Mouse (Mus musculus) neural tube, embryonic 15.5 days (tissue): ENCODE measurements at regions not wholly inside any gene's neighbourhood (a gene's known extent, or its start where the extent isn't known, plus 50 kb on each side); places are given as distances from the start of the nearest gene placed in this dataset.

Experiments used
- ATAC-seq: fragments of 200-750 bp; cut with Nextera tagmentation; 2 replicates; pipeline ENCODE4 v1.8.0; 2017; ENCODE audit warnings: mild to moderate bottlenecking, moderate TSS enrichment, moderate library complexity; ENCODE audit not compliant: low FRiP score
- H3K27ac ChIP-seq: fragments of 300-500 bp; sonication (generic); replicated peaks from 2 replicates; pipeline ENCODE4 v1.5.1; 2015; ENCODE audit warnings: mild to moderate bottlenecking, inconsistent platforms
- H3K27me3 ChIP-seq: fragments of 300-500 bp; sonication (generic); replicated peaks from 2 replicates; pipeline ENCODE4 v1.6.1; 2015; ENCODE audit warnings: inconsistent platforms
- H3K36me3 ChIP-seq: fragments of 300-500 bp; sonication (generic); 2 replicates; pipeline ENCODE4 v1.6.1; 2015; ENCODE audit warnings: inconsistent platforms
- H3K4me1 ChIP-seq: fragments of 300-500 bp; sonication (generic); 2 replicates; pipeline ENCODE4 v1.6.1; 2015; ENCODE audit warnings: inconsistent platforms
- H3K4me2 ChIP-seq: fragments of 300-500 bp; sonication (generic); 2 replicates; pipeline ENCODE4 v1.6.1; 2015; ENCODE audit warnings: inconsistent platforms, mild to moderate bottlenecking, moderate library complexity
- H3K4me3 ChIP-seq: fragments of 300-500 bp; sonication (generic); replicated peaks from 2 replicates; pipeline ENCODE4 v1.5.1; 2015; ENCODE audit warnings: mild to moderate bottlenecking, inconsistent platforms
- H3K9ac ChIP-seq: fragments of 300-500 bp; sonication (generic); replicated peaks from 2 replicates; pipeline ENCODE4 v1.6.1; 2015; ENCODE audit warnings: mild to moderate bottlenecking, inconsistent platforms
- H3K9me3 ChIP-seq: fragments of 300-500 bp; sonication (generic); replicated peaks from 2 replicates; pipeline ENCODE4 v1.6.1; 2016; ENCODE audit warnings: inconsistent platforms
- WGBS: fragments of 180-500 bp; shearing (Covaris S2); methylation state at CpG from one replicate; pipeline ENCODE4 v1.1.7; 2015; ENCODE audit warnings: mixed read lengths; 5-methylcytosine and 5-hydroxymethylcytosine counted together

GRCm38 (mm10) chr10:125467503-125467902 lies 78.2 kb upstream of the Slc16a7 start:
- Histone ChIP-seq H3K9ac (no peak overlapping the region), H3K27me3 (no peaks in the 10 kb centered on the region), H3K27ac (no peak overlapping the region), H3K4me3 (no peak overlapping the region), H3K9me3 (no peaks in the 10 kb centered on the region), H3K4me2 (no peak overlapping the region), H3K4me1 (no peaks in the 10 kb centered on the region), H3K36me3 (no peaks in the 10 kb centered on the region)
- 91% methylated on average over 5 of the region's 5 CpGs for WGBS
- no peak for ATAC-seq

GRCm38 (mm10) chr10:125488350-125488749 lies 99.1 kb upstream of the Slc16a7 start:
- 0 out of 2 replicates have a peak, but pooled peaks cover 3% of the 10 kb centered on the region for H3K4me1 ChIP-seq
- no peaks in the 10 kb centered on the region for H3K36me3 ChIP-seq
- H3K9ac ChIP-seq: no peak overlapping the region
- no peak overlapping the region for H3K27ac ChIP-seq
- H3K27me3 ChIP-seq: no peaks in the 10 kb centered on the region
- H3K4me3 ChIP-seq: no peak overlapping the region
- H3K9me3 ChIP-seq: no peaks in the 10 kb centered on the region
- H3K4me2 ChIP-seq: no peak overlapping the region
- WGBS: 89% methylated on average over 3 of the region's 3 CpGs
- ATAC-seq: no peak

- 33% methylated on average over 4 of the region's 4 CpGs for WGBS
- Histone ChIP-seq H3K4me2 (no peak overlapping the region), H3K4me1 (0 out of 2 replicates have a peak, but pooled peaks cover 3% of the 10 kb centered on the region), H3K36me3 (no peaks in the 10 kb centered on the region), H3K9ac (no peak overlapping the region), H3K4me3 (no peak overlapping the region), H3K9me3 (no peaks in the 10 kb centered on the region), H3K27me3 (no peaks in the 10 kb centered on the region), H3K27ac (no peak overlapping the region)
- no peak for ATAC-seq
Observed at GRCm38 (mm10) chr10:125490395-125490794, 101.1 kb upstream of the Slc16a7 start.

GRCm38 (mm10) chr10:125494489-125494888 lies 105.2 kb upstream of the Slc16a7 start:
- WGBS: 76% methylated on average over 4 of the region's 4 CpGs
- no peaks in the 10 kb centered on the region for H3K27me3 ChIP-seq
- H3K4me1 ChIP-seq: 0 out of 2 replicates have a peak, but pooled peaks cover 3% of the 10 kb centered on the region
- no peak overlapping the region for H3K9ac ChIP-seq
- no peak for ATAC-seq
- no peaks in the 10 kb centered on the region for H3K36me3 ChIP-seq
- H3K4me2 ChIP-seq: no peak overlapping the region
- no peak overlapping the region for H3K27ac ChIP-seq
- no peak overlapping the region for H3K4me3 ChIP-seq
- H3K9me3 ChIP-seq: no peaks in the 10 kb centered on the region

GRCm38 (mm10) chr10:125498347-125498746 lies 109.1 kb upstream of the Slc16a7 start:
- H3K4me3 ChIP-seq: no peak overlapping the region
- WGBS: 31% methylated on average over 1 of the region's 1 CpGs
- H3K9ac ChIP-seq: no peak overlapping the region
- no peaks in the 10 kb centered on the region for H3K27me3 ChIP-seq
- H3K4me2 ChIP-seq: no peak overlapping the region
- H3K4me1 ChIP-seq: no peaks in the 10 kb centered on the region
- no peak overlapping the region for H3K27ac ChIP-seq
- no peak for ATAC-seq
- no peaks in the 10 kb centered on the region for H3K36me3 ChIP-seq
- no peaks in the 10 kb centered on the region for H3K9me3 ChIP-seq

- 77% methylated on average over 4 of the region's 4 CpGs for WGBS
- no peak overlapping the region for H3K4me2 ChIP-seq
- no peak for ATAC-seq
Observed at GRCm38 (mm10) chr10:125500338-125500737, 111.1 kb upstream of the Slc16a7 start.

GRCm38 (mm10) chr10:125515026-125515425 lies 125.8 kb upstream of the Slc16a7 start:
- Histone ChIP-seq H3K4me3 (no peak overlapping the region), H3K9ac (no peak overlapping the region), H3K27me3 (no peaks in the 10 kb centered on the region), H3K27ac (no peak overlapping the region), H3K4me2 (no peak overlapping the region), H3K9me3 (no peaks in the 10 kb centered on the region), H3K36me3 (no peaks in the 10 kb centered on the region), H3K4me1 (no peaks in the 10 kb centered on the region)
- no peak for ATAC-seq
- 84% methylated on average over 5 of the region's 5 CpGs for WGBS

More at GRCm38 (mm10) chr10:125500338-125500737, 111.1 kb upstream of the Slc16a7 start:
- H3K9ac ChIP-seq: no peak overlapping the region
- H3K9me3 ChIP-seq: no peaks in the 10 kb centered on the region
- H3K27me3 ChIP-seq: no peaks in the 10 kb centered on the region
- no peaks in the 10 kb centered on the region for H3K4me1 ChIP-seq
- H3K27ac ChIP-seq: no peak overlapping the region
- no peaks in the 10 kb centered on the region for H3K36me3 ChIP-seq
- no peak overlapping the region for H3K4me3 ChIP-seq

GRCm38 (mm10) chr10:125530876-125531275 lies 141.6 kb upstream of the Slc16a7 start:
- Histone ChIP-seq H3K36me3 (no peaks in the 10 kb centered on the region), H3K9ac (no peak overlapping the region), H3K4me3 (no peak overlapping the region), H3K4me2 (no peak overlapping the region), H3K9me3 (no peaks in the 10 kb centered on the region), H3K4me1 (no peaks in the 10 kb centered on the region), H3K27me3 (no peaks in the 10 kb centered on the region), H3K27ac (no peak overlapping the region)
- 85% methylated on average over 6 of the region's 6 CpGs for WGBS
- ATAC-seq: no peak

- no peaks in the 10 kb centered on the region for H3K27me3 ChIP-seq
- no peak overlapping the region for H3K27ac ChIP-seq
- no peak overlapping the region for H3K9ac ChIP-seq
- no peak overlapping the region for H3K4me2 ChIP-seq
- H3K9me3 ChIP-seq: no peaks in the 10 kb centered on the region
- no peak overlapping the region for H3K4me3 ChIP-seq
- no peaks in the 10 kb centered on the region for H3K36me3 ChIP-seq
- H3K4me1 ChIP-seq: no peaks in the 10 kb centered on the region
- 51% methylated on average over 1 of the region's 1 CpGs for WGBS
- no peak for ATAC-seq
Observed at GRCm38 (mm10) chr10:125538316-125538715, 149.1 kb upstream of the Slc16a7 start.

GRCm38 (mm10) chr10:125586489-125587147 lies 197.4 kb upstream of the Slc16a7 start:
- Histone ChIP-seq H3K4me2 (no peak overlapping the region), H3K27me3 (no peaks in the 10 kb centered on the region), H3K4me1 (no peaks in the 10 kb centered on the region), H3K36me3 (no peaks in the 10 kb centered on the region), H3K9ac (no peak overlapping the region), H3K27ac (no peak overlapping the region), H3K9me3 (no peaks in the 10 kb centered on the region), H3K4me3 (no peak overlapping the region)
- ATAC-seq: no peak
- 29% methylated on average over 7 of the region's 7 CpGs for WGBS

GRCm38 (mm10) chr10:125593006-125593405 lies 203.7 kb upstream of the Slc16a7 start:
- Histone ChIP-seq H3K4me2 (no peak overlapping the region), H3K4me1 (no peaks in the 10 kb centered on the region), H3K9me3 (no peaks in the 10 kb centered on the region), H3K9ac (no peak overlapping the region), H3K27me3 (no peaks in the 10 kb centered on the region), H3K36me3 (no peaks in the 10 kb centered on the region), H3K27ac (no peak overlapping the region), H3K4me3 (no peak overlapping the region)
- ATAC-seq: no peak
- WGBS: 88% methylated on average over 5 of the region's 5 CpGs

GRCm38 (mm10) chr10:125607787-125608617 lies 218.7 kb upstream of the Slc16a7 start:
- no peak overlapping the region for H3K27ac ChIP-seq
- no peaks in the 10 kb centered on the region for H3K9me3 ChIP-seq
- ATAC-seq: peak; percentile 78
- no peaks in the 10 kb centered on the region for H3K36me3 ChIP-seq
- H3K9ac ChIP-seq: no peak overlapping the region
- WGBS: 41% methylated on average over 10 of the region's 10 CpGs
- H3K4me3 ChIP-seq: no peak overlapping the region
- H3K4me2 ChIP-seq: no peak overlapping the region
- H3K4me1 ChIP-seq: peaks cover 6% of the 10 kb centered on the region
- H3K27me3 ChIP-seq: no peaks in the 10 kb centered on the region
